Mouse (Mus musculus) brain, embryonic 14.5 days (tissue): Measurements from ENCODE around the gene Sgk1.

Experiments used
- CTCF ChIP-seq: fragments of 200-500 bp; IDR thresholded peaks from 2 replicates; pipeline ENCODE4 v1.5.1; 2012; ENCODE audit warnings: inconsistent platforms, mild to moderate bottlenecking, moderate library complexity, borderline replicate concordance; ENCODE audit not compliant: insufficient read depth, insufficient read length; ENCODE audit errors: extremely low read depth
- POLR2A ChIP-seq: fragments of 200-500 bp; IDR thresholded peaks from 2 replicates; pipeline ENCODE4 v1.6.1; 2012; ENCODE audit warnings: mild to moderate bottlenecking, inconsistent platforms, borderline replicate concordance; ENCODE audit not compliant: poor library complexity, insufficient read depth, insufficient read length, severe bottlenecking; ENCODE audit errors: extremely low read depth

GRCm38 (mm10) chr10:21902152-21903140, 20.5 kb downstream of the Sgk1 start:
- TF ChIP-seq CTCF, result no peak
- TF ChIP-seq POLR2A, result no peak
